Mouse (Mus musculus) kidney, embryonic 16.5 days (tissue): Measurements from ENCODE around the gene Farp1. TPM values are rescaled to one million over a fixed set of nuclear protein-coding genes. Genes with fewer than 3 reads are reported as not detected.
A peak's percentile ranks its signal among the peaks of the same experiment; 100 is the strongest.

Experiments used
- ATAC-seq: fragments of 200-750 bp; cut with Nextera tagmentation; 2 replicates; pipeline ENCODE4 v1.8.0; 2017; ENCODE audit warnings: moderate TSS enrichment; ENCODE audit not compliant: low FRiP score, low TSS enrichment
- H3K27ac ChIP-seq: fragments of 300-500 bp; sonication (generic); 2 replicates; pipeline ENCODE4 v1.5.1; 2014; ENCODE audit warnings: low read length
- H3K27me3 ChIP-seq: fragments of 300-500 bp; sonication (generic); 2 replicates; pipeline ENCODE4 v1.6.1; 2014; ENCODE audit warnings: low read length, control low read depth, mixed read lengths; ENCODE audit not compliant: insufficient read depth
- H3K36me3 ChIP-seq: fragments of 300-500 bp; sonication (generic); 2 replicates; pipeline ENCODE4 v1.6.1; 2014; ENCODE audit warnings: low read length, control low read depth, mixed read lengths; ENCODE audit not compliant: insufficient read depth
- H3K4me1 ChIP-seq: fragments of 300-500 bp; sonication (generic); 2 replicates; pipeline ENCODE4 v1.6.1; 2014; ENCODE audit warnings: low read length, control low read depth, mixed read lengths; ENCODE audit not compliant: insufficient read depth
- H3K4me2 ChIP-seq: fragments of 300-500 bp; sonication (generic); replicated peaks from 2 replicates; pipeline ENCODE4 v1.6.1; 2014; ENCODE audit warnings: low read depth, low read length
- H3K4me3 ChIP-seq: fragments of 300-500 bp; sonication (generic); 2 replicates; pipeline ENCODE4 v1.5.1; 2014; ENCODE audit warnings: mild to moderate bottlenecking, low read length
- H3K9ac ChIP-seq: fragments of 300-500 bp; sonication (generic); replicated peaks from 2 replicates; pipeline ENCODE4 v1.6.1; 2014; ENCODE audit warnings: low read length
- H3K9me3 ChIP-seq: fragments of 300-500 bp; sonication (generic); 2 replicates; pipeline ENCODE4 v1.6.1; 2016; ENCODE audit warnings: low read length, control low read depth
- WGBS: fragments of 180-500 bp; shearing (Covaris S2); extraction: QIAGEN DNeasy Blood & Tissue Kit; methylation state at CpG from one replicate; pipeline ENCODE4 v1.1.7; 2014; 5-methylcytosine and 5-hydroxymethylcytosine counted together
- polyA plus RNA-seq: library from polyadenylated mRNA; unstranded; fragments of >200 nt; fragmentation: Nextera tagmentation; extraction: Ambion mirVana; gene quantifications from 2 replicates; pipeline ENCODE4 v1.2.1, GENCODE M21; 2015

The Farp1 gene
- polyA plus RNA-seq, 1 experiment from 2014 or later, result 31.9 TPM

DNA sequence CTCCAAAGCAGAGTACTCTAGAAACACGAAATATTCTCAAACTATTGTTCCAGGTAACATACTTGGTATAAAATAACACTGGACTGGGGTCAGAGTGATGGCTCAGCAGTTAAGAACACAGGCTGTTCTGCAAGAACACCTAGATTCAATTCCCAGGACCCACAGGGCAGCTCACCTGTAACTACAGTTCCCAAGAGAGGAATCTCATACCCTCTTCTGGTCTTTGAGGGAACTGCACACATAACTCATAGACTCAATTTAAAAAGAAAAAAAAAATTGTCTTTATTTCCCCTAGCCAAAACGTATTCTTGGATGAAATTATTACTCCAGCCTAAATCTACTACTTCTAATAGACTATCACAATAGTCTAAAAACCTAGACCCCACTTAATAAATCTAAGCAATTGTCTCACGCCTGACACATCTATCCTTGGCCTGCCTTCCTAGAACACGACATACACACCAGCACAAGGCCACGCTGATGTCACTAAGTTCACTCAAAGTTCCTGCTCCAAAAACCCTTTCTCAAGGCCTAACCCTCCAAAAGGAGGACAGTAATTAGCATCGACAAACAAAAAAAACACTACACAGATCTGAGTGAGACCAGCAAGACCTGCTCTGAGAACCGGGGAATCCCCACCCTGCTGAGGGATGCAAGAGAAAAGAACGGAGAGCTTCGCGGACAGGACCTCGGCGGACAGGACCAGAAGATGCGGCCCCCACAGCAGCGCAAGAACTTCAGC lies 250.6 kb downstream of the Farp1 start:
- H3K4me3 ChIP-seq, result no peak overlapping the region
- ATAC-seq, result no peak
- H3K4me1 ChIP-seq, result no peaks in the 10 kb centered on the region
- no peak overlapping the region for H3K9ac ChIP-seq
- H3K27ac ChIP-seq, result no peak overlapping the region
- H3K36me3 ChIP-seq, result peaks cover 64% of the 10 kb centered on the region
- no peak overlapping the region for H3K4me2 ChIP-seq
- no peaks in the 10 kb centered on the region for H3K27me3 ChIP-seq
- WGBS, result 92% methylated on average over 14 of the region's 14 CpGs
- H3K9me3 ChIP-seq, result no peaks in the 10 kb centered on the region

- WGBS, result 94% methylated on average over 8 of the region's 8 CpGs
- H3K27ac ChIP-seq, result no peak overlapping the region
- H3K4me3 ChIP-seq, result no peak overlapping the region
- no peak overlapping the region for H3K9ac ChIP-seq
- peaks cover 67% of the 10 kb centered on the region for H3K36me3 ChIP-seq
- no peaks in the 10 kb centered on the region for H3K4me1 ChIP-seq
- no peak for ATAC-seq
- no peak overlapping the region for H3K4me2 ChIP-seq
- no peaks in the 10 kb centered on the region for H3K27me3 ChIP-seq
- H3K9me3 ChIP-seq, result no peaks in the 10 kb centered on the region
Observed at GRCm38 (mm10) chr14:121291881-121292280, 256.9 kb downstream of the Farp1 start.

DNA sequence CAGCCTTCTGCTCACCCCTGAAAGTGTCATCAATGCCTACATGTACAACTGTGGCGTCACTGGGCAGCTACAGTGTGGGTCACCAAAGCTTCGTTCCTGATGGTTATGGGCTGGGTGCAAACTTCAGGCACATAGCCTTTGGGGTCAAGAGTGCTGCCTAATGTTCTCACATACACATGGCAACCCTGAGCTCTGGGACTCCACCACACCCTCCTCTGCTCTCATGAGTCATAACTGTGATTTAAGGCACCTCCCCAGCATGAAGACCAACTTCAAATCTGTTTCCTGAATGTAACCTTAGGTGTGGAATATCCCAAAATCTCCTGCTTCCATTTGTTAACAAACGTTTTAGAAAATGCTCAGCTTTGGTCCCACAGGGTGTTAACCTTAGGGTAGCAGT lies 257.4 kb downstream of the Farp1 start:
- no peak overlapping the region for H3K9ac ChIP-seq
- no peaks in the 10 kb centered on the region for H3K4me1 ChIP-seq
- H3K4me3 ChIP-seq, result no peak overlapping the region
- peaks cover 65% of the 10 kb centered on the region for H3K36me3 ChIP-seq
- no peaks in the 10 kb centered on the region for H3K9me3 ChIP-seq
- no peak overlapping the region for H3K27ac ChIP-seq
- no peak overlapping the region for H3K4me2 ChIP-seq
- ATAC-seq, result no peak
- H3K27me3 ChIP-seq, result no peaks in the 10 kb centered on the region
- WGBS, result 89% methylated on average over 3 of the region's 3 CpGs

DNA sequence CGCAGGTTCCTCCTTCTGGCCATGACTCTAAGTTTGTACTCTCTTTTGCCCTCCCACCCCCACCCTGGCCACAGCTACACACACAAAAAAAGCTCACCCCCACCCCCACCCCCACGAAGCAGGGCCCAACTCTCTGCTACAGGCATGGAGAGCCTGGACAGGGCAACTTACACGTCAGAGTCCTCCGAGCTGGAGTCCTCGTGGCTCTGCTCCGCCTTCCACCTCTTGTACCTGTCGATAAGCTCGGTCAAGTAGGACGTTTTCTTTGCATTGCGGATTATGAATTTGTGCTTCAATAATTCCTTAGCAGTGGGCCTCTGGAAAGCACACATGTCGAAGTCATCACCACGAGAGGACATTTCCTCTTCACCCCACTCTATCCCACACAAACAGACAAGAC lies 259.5 kb downstream of the Farp1 start:
- peaks cover 58% of the 10 kb centered on the region for H3K36me3 ChIP-seq
- ATAC-seq, result no peak
- WGBS, result 91% methylated on average over 12 of the region's 12 CpGs
- no peak overlapping the region for H3K4me3 ChIP-seq
- H3K27ac ChIP-seq, result no peak overlapping the region
- no peaks in the 10 kb centered on the region for H3K27me3 ChIP-seq
- no peak overlapping the region for H3K9ac ChIP-seq
- no peaks in the 10 kb centered on the region for H3K9me3 ChIP-seq
- H3K4me1 ChIP-seq, result 0 out of 2 replicates have a peak, but pooled peaks cover 8% of the 10 kb centered on the region
- no peak overlapping the region for H3K4me2 ChIP-seq

- no peak overlapping the region for H3K4me3 ChIP-seq
- no peak overlapping the region for H3K4me2 ChIP-seq
- H3K36me3 ChIP-seq, result peaks cover 56% of the 10 kb centered on the region
- 91% methylated on average over 6 of the region's 6 CpGs for WGBS
- H3K27me3 ChIP-seq, result no peaks in the 10 kb centered on the region
- ATAC-seq, result no peak
- H3K27ac ChIP-seq, result no peak overlapping the region
- H3K4me1 ChIP-seq, result 0 out of 2 replicates have a peak, but pooled peaks cover 9% of the 10 kb centered on the region
- H3K9ac ChIP-seq, result no peak overlapping the region
- no peaks in the 10 kb centered on the region for H3K9me3 ChIP-seq
Observed at GRCm38 (mm10) chr14:121297103-121297502, 262.1 kb downstream of the Farp1 start.

- peaks cover 47% of the 10 kb centered on the region for H3K36me3 ChIP-seq
- peak; percentile 77 for ATAC-seq
- no peaks in the 10 kb centered on the region for H3K27me3 ChIP-seq
- H3K9ac ChIP-seq, result no peak overlapping the region
- 0 out of 2 replicates have a peak, but pooled peaks cover 9% of the 10 kb centered on the region for H3K4me1 ChIP-seq
- H3K27ac ChIP-seq, result no peak overlapping the region; the same call in 1 of the 2 replicates
- no peaks in the 10 kb centered on the region for H3K9me3 ChIP-seq
- H3K4me3 ChIP-seq, result no peak overlapping the region
- WGBS, result 69% methylated on average over 5 of the region's 5 CpGs
- H3K4me2 ChIP-seq, result no peak overlapping the region
Observed at GRCm38 (mm10) chr14:121298537-121298936, 263.5 kb downstream of the Farp1 start.

- no peaks in the 10 kb centered on the region for H3K9me3 ChIP-seq
- no peak overlapping the region for H3K4me3 ChIP-seq
- H3K27ac ChIP-seq, result peak overlapping the region; percentile 5; the same call in 1 of the 2 replicates
- no peak for ATAC-seq
- H3K27me3 ChIP-seq, result no peaks in the 10 kb centered on the region
- H3K4me2 ChIP-seq, result no peak overlapping the region
- 0 out of 2 replicates have a peak, but pooled peaks cover 9% of the 10 kb centered on the region for H3K4me1 ChIP-seq
- peaks cover 41% of the 10 kb centered on the region for H3K36me3 ChIP-seq
- no peak overlapping the region for H3K9ac ChIP-seq
- 88% methylated on average over 9 of the region's 9 CpGs for WGBS
Observed at GRCm38 (mm10) chr14:121299093-121299492, 264.1 kb downstream of the Farp1 start.

DNA sequence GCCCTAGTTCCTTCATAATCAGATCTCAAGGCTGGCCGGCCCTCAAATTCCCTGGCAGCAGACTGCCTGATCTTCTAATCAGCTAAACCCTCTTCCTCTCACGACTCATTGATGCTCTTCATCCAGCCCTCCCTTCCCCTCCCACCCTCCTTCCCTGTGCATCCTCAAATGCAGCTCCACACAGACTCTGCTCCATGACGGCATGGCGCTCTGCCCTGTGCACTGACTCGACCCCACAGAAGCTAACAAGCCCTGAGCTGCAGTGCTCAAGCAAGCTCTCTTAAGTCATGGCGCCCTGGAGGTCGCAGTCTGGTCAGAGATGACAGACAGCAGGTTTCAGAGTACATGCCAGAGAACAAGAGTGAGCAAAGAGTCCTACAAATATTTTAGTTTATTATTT lies 269.5 kb downstream of the Farp1 start:
- H3K9ac ChIP-seq, result no peak overlapping the region
- no peak overlapping the region for H3K27ac ChIP-seq
- peaks cover 9% of the 10 kb centered on the region for H3K4me1 ChIP-seq
- H3K4me2 ChIP-seq, result no peak overlapping the region
- H3K9me3 ChIP-seq, result no peaks in the 10 kb centered on the region
- H3K4me3 ChIP-seq, result no peak overlapping the region
- no peak for ATAC-seq
- no peaks in the 10 kb centered on the region for H3K27me3 ChIP-seq
- H3K36me3 ChIP-seq, result peaks cover 25% of the 10 kb centered on the region
- 53% methylated on average over 7 of the region's 7 CpGs for WGBS

GRCm38 (mm10) chr14:121305316-121306064 lies 270.5 kb downstream of the Farp1 start:
- Histone ChIP-seq H3K4me2 (no peak overlapping the region), H3K27ac (no peak overlapping the region), H3K36me3 (peaks cover 18% of the 10 kb centered on the region), H3K27me3 (no peaks in the 10 kb centered on the region), H3K9me3 (no peaks in the 10 kb centered on the region), H3K4me3 (no peak overlapping the region), H3K4me1 (peaks cover 18% of the 10 kb centered on the region), H3K9ac (no peak overlapping the region)
- 62% methylated on average over 8 of the region's 8 CpGs for WGBS
- no peak for ATAC-seq

- ATAC-seq, result peak; percentile 58
- Histone ChIP-seq H3K4me1 (peaks cover 26% of the 10 kb centered on the region), H3K27ac (peak overlapping the region; percentile 10; the same call in 1 of the 2 replicates), H3K4me2 (no peak overlapping the region), H3K9ac (no peak overlapping the region), H3K36me3 (peaks cover 4% of the 10 kb centered on the region; the same call in 1 of the 2 replicates), H3K27me3 (no peaks in the 10 kb centered on the region), H3K9me3 (no peaks in the 10 kb centered on the region), H3K4me3 (no peak overlapping the region)
- WGBS, result 41% methylated on average over 3 of the region's 3 CpGs
Observed at GRCm38 (mm10) chr14:121309909-121310308, 274.9 kb downstream of the Farp1 start.
